Mouse (Mus musculus): ENCODE measurements at regions not wholly inside any gene's neighbourhood (a gene's known extent, or its start where the extent isn't known, plus 50 kb on each side); places are given as distances from the start of the nearest gene placed in this dataset.

GRCm38 (mm10) chr17:87532762-87533161 lies 86.0 kb upstream of the Calm2 start:
- 38% methylated on average over 6 of the region's 6 CpGs for WGBS
- Histone ChIP-seq H3K4me3 (replicated peaks) (no peak overlapping the region), H3K36me3 (no peaks in the 10 kb centered on the region), H3K9ac (no peak overlapping the region), H3K27me3 (replicated peaks) (no peaks in the 10 kb centered on the region), H3K4me1 (peaks cover 25% of the 10 kb centered on the region), H3K27ac (no peak overlapping the region), H3K9me3 (no peaks in the 10 kb centered on the region), H3K4me2 (peak overlapping the region; percentile 70; the same call in 1 of the 2 replicates)
- ATAC-seq (ENCODE audit: insufficient read depth, low FRiP score, low read depth): no peak

GRCm38 (mm10) chr17:87549568-87549967 lies 86.2 kb upstream of the Epcam start:
- Histone ChIP-seq H3K4me1 (no peaks in the 10 kb centered on the region), H3K36me3 (no peaks in the 10 kb centered on the region), H3K9me3 (no peaks in the 10 kb centered on the region), H3K4me2 (no peak overlapping the region), H3K9ac (no peak overlapping the region), H3K27ac (no peak overlapping the region), H3K4me3 (replicated peaks) (no peak overlapping the region), H3K27me3 (replicated peaks) (no peaks in the 10 kb centered on the region)
- WGBS: 68% methylated on average over 6 of the region's 6 CpGs
- ATAC-seq (ENCODE audit: insufficient read depth, low FRiP score, low read depth): no peak

DNA sequence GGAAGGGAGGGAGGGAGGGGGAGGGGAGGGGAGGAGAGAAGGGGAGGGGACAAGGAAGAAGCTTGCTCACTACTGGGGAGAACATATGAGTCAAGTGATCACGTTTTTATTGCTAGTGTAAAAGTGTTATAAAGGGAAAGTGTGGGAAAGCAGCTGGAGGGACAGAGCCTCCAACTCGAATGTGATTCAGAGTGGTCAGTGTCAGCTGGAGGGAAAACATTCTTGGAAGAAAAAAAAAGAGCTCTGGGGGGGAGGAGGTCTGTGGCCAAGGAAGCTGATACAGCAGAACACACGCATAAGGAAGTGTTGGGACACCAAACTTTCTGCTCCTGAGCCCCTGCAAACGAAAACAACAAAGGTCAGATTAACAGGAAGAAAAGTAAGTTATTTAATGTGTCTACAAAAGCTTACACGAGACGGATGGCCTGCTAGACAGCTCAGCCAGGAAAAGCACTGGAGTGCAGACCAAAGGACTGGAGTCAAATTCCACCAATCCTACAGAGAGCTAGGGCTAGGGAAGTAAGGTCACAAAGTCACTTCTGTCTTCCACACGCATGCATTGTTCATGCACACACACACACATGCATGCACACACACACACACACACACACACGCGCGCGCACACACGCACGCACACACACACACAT lies 85.1 kb upstream of the Epcam start:
- Histone ChIP-seq H3K4me1 (no peaks in the 10 kb centered on the region), H3K4me3 (replicated peaks) (no peak overlapping the region), H3K27ac (0 out of 2 replicates have a peak overlapping the region, but pooled peaks have one; percentile 31), H3K9me3 (no peaks in the 10 kb centered on the region), H3K36me3 (no peaks in the 10 kb centered on the region), H3K4me2 (no peak overlapping the region), H3K9ac (no peak overlapping the region), H3K27me3 (replicated peaks) (no peaks in the 10 kb centered on the region)
- ATAC-seq (ENCODE audit: insufficient read depth, low FRiP score, low read depth): peak; percentile 47; the same call in 1 of the 2 replicates
- WGBS: 50% methylated on average over 13 of the region's 13 CpGs

DNA sequence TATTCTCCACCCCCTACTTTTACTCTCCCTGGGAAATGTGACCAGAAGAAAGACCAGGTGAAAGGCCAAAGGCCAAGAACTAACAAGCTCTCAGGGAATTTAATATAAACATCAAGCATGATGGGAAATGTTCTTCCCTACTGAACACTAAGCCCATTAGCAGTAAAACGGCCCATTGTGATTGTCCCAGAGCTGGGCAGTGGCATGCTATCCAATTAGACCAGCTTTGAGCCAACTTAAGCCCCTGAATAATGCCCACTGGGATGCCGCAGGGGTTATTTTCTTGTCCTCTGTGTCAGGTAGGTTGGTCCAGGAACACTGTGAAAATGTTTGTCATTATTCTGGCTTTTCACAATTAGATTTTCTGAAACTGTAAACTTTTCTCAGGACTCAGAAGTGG lies 81.2 kb upstream of the Epcam start:
- no peaks in the 10 kb centered on the region for H3K9me3 ChIP-seq
- H3K27me3 ChIP-seq (replicated peaks): no peaks in the 10 kb centered on the region
- H3K4me1 ChIP-seq: no peaks in the 10 kb centered on the region
- no peak overlapping the region for H3K4me2 ChIP-seq
- H3K36me3 ChIP-seq: no peaks in the 10 kb centered on the region
- ATAC-seq (ENCODE audit: insufficient read depth, low FRiP score, low read depth): no peak
- no peak overlapping the region for H3K27ac ChIP-seq
- no peak overlapping the region for H3K9ac ChIP-seq
- 59% methylated on average over 2 of the region's 2 CpGs for WGBS
- no peak overlapping the region for H3K4me3 ChIP-seq (replicated peaks)

DNA sequence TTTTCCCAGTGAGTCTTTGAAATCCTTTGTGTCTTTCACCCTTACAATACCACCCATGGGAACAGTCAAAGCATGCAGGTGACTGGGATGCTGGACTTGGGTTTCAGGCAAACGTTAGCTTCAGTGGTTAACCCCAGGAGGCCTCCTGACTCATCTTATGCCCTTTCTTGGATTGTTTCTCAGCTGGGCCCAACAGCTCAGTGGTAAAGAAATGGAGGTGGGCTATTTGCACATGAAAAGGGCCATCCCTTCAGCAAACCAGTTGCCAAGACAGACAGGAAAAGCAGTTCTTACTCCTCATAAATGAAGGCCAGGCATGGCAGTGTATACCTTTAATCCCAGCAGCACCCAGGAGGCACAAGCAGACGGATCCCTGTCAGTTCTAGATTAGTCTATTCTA lies 77.4 kb upstream of the Epcam start:
- H3K27ac ChIP-seq: no peak overlapping the region
- H3K4me1 ChIP-seq: no peaks in the 10 kb centered on the region
- no peaks in the 10 kb centered on the region for H3K9me3 ChIP-seq
- 45% methylated on average over 2 of the region's 2 CpGs for WGBS
- no peaks in the 10 kb centered on the region for H3K36me3 ChIP-seq
- H3K4me3 ChIP-seq (replicated peaks): no peak overlapping the region
- no peak overlapping the region for H3K4me2 ChIP-seq
- H3K9ac ChIP-seq: no peak overlapping the region
- H3K27me3 ChIP-seq (replicated peaks): no peaks in the 10 kb centered on the region
- no peak for ATAC-seq (ENCODE audit: insufficient read depth, low FRiP score, low read depth)

- no peaks in the 10 kb centered on the region for H3K27me3 ChIP-seq (replicated peaks)
These were observed 76.1 kb upstream of the Epcam start for GRCm38 (mm10) chr17:87559641-87560040.

DNA sequence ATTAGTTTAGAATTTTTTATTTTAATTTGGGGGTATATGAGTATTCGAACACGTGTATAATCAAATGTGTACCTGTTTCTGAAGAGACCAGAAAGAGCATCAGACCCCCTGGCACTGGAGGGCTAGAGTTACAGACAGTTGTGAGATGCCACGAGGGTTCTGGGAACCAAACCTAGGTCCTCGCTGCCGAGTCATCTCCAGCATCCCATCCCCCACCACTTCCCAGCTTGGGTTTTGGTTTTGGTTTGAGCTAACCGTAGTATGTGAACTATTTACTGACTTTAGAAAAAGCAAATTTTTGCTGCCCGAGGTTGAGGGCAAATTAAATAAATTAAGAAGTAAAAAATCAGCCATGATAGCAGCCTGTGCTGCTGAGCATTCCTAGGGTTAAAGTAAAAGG lies 74.9 kb upstream of the Epcam start:
- 77% methylated on average over 7 of the region's 7 CpGs for WGBS
- no peak overlapping the region for H3K9ac ChIP-seq
- no peak overlapping the region for H3K27ac ChIP-seq
- no peaks in the 10 kb centered on the region for H3K36me3 ChIP-seq
- H3K27me3 ChIP-seq (replicated peaks): no peaks in the 10 kb centered on the region
- no peak overlapping the region for H3K4me3 ChIP-seq (replicated peaks)
- no peaks in the 10 kb centered on the region for H3K9me3 ChIP-seq
- H3K4me1 ChIP-seq: no peaks in the 10 kb centered on the region
- ATAC-seq (ENCODE audit: insufficient read depth, low FRiP score, low read depth): no peak
- H3K4me2 ChIP-seq: no peak overlapping the region

More at GRCm38 (mm10) chr17:87559641-87560040, 76.1 kb upstream of the Epcam start:
- Histone ChIP-seq H3K4me3 (replicated peaks) (no peak overlapping the region), H3K27ac (no peak overlapping the region), H3K9ac (no peak overlapping the region), H3K36me3 (no peaks in the 10 kb centered on the region), H3K4me1 (no peaks in the 10 kb centered on the region), H3K4me2 (no peak overlapping the region), H3K9me3 (no peaks in the 10 kb centered on the region)
- no peak for ATAC-seq (ENCODE audit: insufficient read depth, low FRiP score, low read depth)
- 87% methylated on average over 10 of the region's 10 CpGs for WGBS

DNA sequence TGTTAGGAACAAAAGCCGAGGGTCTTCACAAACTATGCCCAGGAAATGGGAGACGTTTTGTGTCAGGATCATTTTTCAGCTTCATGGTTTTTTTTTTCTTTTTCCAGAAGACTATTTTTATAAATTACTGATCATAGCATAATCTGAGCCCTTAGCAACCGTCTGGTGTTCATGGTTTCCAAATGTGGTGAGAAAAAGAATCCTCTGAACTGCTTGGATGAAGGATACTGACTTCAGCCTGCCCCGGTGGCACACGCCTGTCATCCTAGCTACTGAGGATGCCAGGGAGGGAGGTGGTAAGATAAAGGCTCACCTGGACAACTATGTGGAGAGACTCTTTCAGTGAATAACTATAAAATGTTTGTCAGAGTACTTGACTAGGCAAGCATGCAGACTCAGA lies 72.4 kb upstream of the Epcam start:
- H3K9ac ChIP-seq: no peak overlapping the region
- H3K4me2 ChIP-seq: no peak overlapping the region
- H3K4me1 ChIP-seq: peaks cover 6% of the 10 kb centered on the region; the same call in 1 of the 2 replicates
- WGBS: 79% methylated on average over 5 of the region's 5 CpGs
- H3K36me3 ChIP-seq: no peaks in the 10 kb centered on the region
- no peak overlapping the region for H3K4me3 ChIP-seq (replicated peaks)
- no peaks in the 10 kb centered on the region for H3K9me3 ChIP-seq
- no peaks in the 10 kb centered on the region for H3K27me3 ChIP-seq (replicated peaks)
- H3K27ac ChIP-seq: no peak overlapping the region
- ATAC-seq (ENCODE audit: insufficient read depth, low FRiP score, low read depth): no peak

DNA sequence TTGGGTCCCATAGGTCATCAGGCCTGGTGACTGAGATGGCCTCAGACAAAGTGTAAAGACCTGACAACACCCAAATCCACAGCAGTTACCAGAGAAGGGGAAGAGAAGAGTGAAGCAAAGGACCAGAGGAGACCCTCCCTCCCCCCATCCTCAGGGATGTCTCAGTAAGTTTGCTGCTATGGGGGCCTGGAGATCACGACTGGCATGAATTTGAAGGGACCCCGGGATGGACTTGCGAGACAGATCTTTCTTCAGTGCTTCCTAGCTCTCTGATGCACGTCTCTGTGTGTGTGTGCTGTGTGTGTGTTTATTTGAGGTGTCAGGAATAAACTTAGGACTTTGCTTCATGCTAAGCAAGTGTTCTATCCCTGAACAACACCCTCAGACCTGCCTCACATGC lies 70.1 kb upstream of the Epcam start:
- no peaks in the 10 kb centered on the region for H3K27me3 ChIP-seq (replicated peaks)
- no peaks in the 10 kb centered on the region for H3K36me3 ChIP-seq
- 79% methylated on average over 4 of the region's 4 CpGs for WGBS
- H3K9ac ChIP-seq: no peak overlapping the region
- H3K4me3 ChIP-seq (replicated peaks): no peak overlapping the region
- H3K4me2 ChIP-seq: no peak overlapping the region
- H3K9me3 ChIP-seq: no peaks in the 10 kb centered on the region
- no peak overlapping the region for H3K27ac ChIP-seq
- ATAC-seq (ENCODE audit: insufficient read depth, low FRiP score, low read depth): no peak
- H3K4me1 ChIP-seq: peaks cover 6% of the 10 kb centered on the region; the same call in 1 of the 2 replicates

DNA sequence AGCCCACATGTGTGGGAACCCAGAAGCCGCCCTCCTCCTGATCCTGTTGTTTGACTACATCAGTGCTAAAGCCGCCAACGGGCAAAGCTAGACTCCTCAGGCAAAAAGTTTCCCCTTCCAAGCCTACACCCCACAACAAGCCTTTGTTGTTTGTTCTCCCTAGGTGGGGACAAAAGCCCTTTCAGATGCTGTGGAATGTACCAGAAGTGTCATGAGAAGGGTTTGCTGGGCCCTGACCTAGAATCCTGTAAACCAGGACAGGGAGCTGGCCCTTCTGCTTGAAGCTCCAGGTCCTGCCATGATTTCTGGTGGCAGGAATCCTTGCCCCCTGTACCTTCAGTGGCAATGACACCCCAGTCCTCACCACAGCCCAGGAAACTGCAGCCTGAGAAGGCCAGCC lies 69.5 kb upstream of the Epcam start:
- WGBS: 63% methylated on average over 3 of the region's 3 CpGs
- no peak for ATAC-seq (ENCODE audit: insufficient read depth, low FRiP score, low read depth)
- Histone ChIP-seq H3K27me3 (replicated peaks) (no peaks in the 10 kb centered on the region), H3K4me3 (replicated peaks) (no peak overlapping the region), H3K4me2 (no peak overlapping the region), H3K9ac (no peak overlapping the region), H3K36me3 (no peaks in the 10 kb centered on the region), H3K27ac (peak overlapping the region; percentile 22; the same call in 1 of the 2 replicates), H3K4me1 (peaks cover 12% of the 10 kb centered on the region; the same call in 1 of the 2 replicates), H3K9me3 (no peaks in the 10 kb centered on the region)

DNA sequence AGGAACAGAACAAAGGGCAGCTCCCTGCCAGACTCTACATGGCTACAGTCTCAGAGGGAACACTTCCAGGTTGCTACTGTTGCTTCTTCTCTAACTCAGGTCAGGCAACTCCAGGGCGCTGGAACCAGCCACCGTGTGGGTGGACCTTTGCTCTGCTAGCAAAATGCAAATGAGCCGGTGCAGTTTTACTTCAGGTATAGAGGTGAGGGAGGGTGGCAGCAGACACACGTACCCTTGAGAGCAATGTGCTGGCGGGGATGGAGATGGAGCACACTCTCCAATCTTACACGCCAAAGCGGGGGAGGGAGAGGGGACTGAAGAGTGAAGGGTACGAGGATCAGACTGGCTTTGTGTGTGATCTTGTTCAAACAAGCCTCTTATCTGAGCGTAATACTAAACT lies 68.8 kb upstream of the Epcam start:
- Histone ChIP-seq H3K36me3 (no peaks in the 10 kb centered on the region), H3K27ac (peak overlapping the region; percentile 22; the same call in 1 of the 2 replicates), H3K4me2 (0 out of 2 replicates have a peak overlapping the region, but pooled peaks have one; percentile 5), H3K9ac (no peak overlapping the region), H3K4me1 (peaks cover 13% of the 10 kb centered on the region; the same call in 1 of the 2 replicates), H3K4me3 (replicated peaks) (no peak overlapping the region), H3K9me3 (no peaks in the 10 kb centered on the region), H3K27me3 (replicated peaks) (no peaks in the 10 kb centered on the region)
- ATAC-seq (ENCODE audit: insufficient read depth, low FRiP score, low read depth): peak; percentile 53; the same call in 1 of the 2 replicates
- 42% methylated on average over 9 of the region's 9 CpGs for WGBS

DNA sequence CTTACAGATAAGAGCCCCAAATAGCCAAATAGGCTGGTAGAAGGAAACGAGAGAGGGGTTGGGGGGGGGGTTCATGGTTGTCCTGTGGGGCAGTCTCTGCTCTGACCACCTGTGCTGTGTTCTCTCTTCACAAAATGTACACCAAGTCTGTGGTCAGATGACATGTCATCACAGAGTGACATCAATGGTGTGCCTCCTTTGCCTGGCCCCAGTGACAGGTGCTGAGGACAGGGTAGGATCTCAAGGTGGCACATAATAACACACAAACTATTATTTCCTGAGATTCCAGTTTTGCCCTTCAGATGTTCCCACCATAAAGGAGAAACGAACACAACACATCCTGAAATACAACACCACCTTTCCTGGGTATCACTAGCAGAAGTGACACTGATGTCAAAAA lies 68.3 kb upstream of the Epcam start:
- H3K4me2 ChIP-seq: no peak overlapping the region
- ATAC-seq (ENCODE audit: insufficient read depth, low FRiP score, low read depth): no peak
- peaks cover 13% of the 10 kb centered on the region; the same call in 1 of the 2 replicates for H3K4me1 ChIP-seq
- no peak overlapping the region for H3K4me3 ChIP-seq (replicated peaks)
- H3K36me3 ChIP-seq: no peaks in the 10 kb centered on the region
- no peaks in the 10 kb centered on the region for H3K9me3 ChIP-seq
- no peak overlapping the region for H3K9ac ChIP-seq
- H3K27ac ChIP-seq: no peak overlapping the region
- H3K27me3 ChIP-seq (replicated peaks): no peaks in the 10 kb centered on the region
- whole genome bisulfite sequencing: 33% methylated on average over 2 of the region's 2 CpGs
